Mouse (Mus musculus) kidney, adult 2 months (tissue): Measurements from ENCODE around the gene Nlrc4. TPM values are rescaled to one million over a fixed set of nuclear protein-coding genes. Genes with fewer than 3 reads are reported as not detected.

ENCODE experiments used
- DNase-seq: peaks from one replicate; pipeline ENCODE4 v3.0.0; 2021
- H3K27ac ChIP-seq: fragments of 200-500 bp; 2 replicates; pipeline ENCODE4 v1.5.1; 2012; ENCODE audit warnings: low read depth, low read length, control low read depth, inconsistent platforms; ENCODE audit not compliant: insufficient read depth
- H3K27me3 ChIP-seq: fragments of 200-500 bp; replicated peaks from 2 replicates; pipeline ENCODE4 v1.6.1; 2012; ENCODE audit warnings: mild to moderate bottlenecking, moderate library complexity, low read length, inconsistent platforms; ENCODE audit not compliant: control insufficient read depth, insufficient read depth
- H3K36me3 ChIP-seq: fragments of 200-500 bp; 2 replicates; pipeline ENCODE4 v1.6.1; 2012; ENCODE audit warnings: mild to moderate bottlenecking, moderate library complexity, low read length, inconsistent platforms; ENCODE audit not compliant: control insufficient read depth, insufficient read depth
- H3K4me1 ChIP-seq: fragments of 200-500 bp; 2 replicates; pipeline ENCODE4 v1.6.1; 2011; ENCODE audit warnings: low read length; ENCODE audit not compliant: control insufficient read depth, insufficient read depth
- H3K4me3 ChIP-seq: fragments of 200-500 bp; 2 replicates; pipeline ENCODE4 v1.5.1; 2011; ENCODE audit warnings: mild to moderate bottlenecking, low read depth, low read length, control low read depth; ENCODE audit not compliant: insufficient read depth
- CTCF ChIP-seq: fragments of 200-500 bp; conservative IDR thresholded peaks from 2 replicates; pipeline ENCODE4 v1.5.1; 2011; ENCODE audit warnings: low read depth, mild to moderate bottlenecking, control low read depth, low read length, moderate library complexity, mixed read lengths; ENCODE audit not compliant: insufficient read depth, insufficient read length
- POLR2A ChIP-seq: fragments of 200-500 bp; IDR thresholded peaks from one replicate; pipeline ENCODE4 v1.6.1; 2011; ENCODE audit warnings: low read depth, low read length, control low read depth
- WGBS: fragments of 180-500 bp; shearing (Covaris S2); methylation state at CpG from one replicate; pipeline ENCODE4 v1.1.7; 2018; 5-methylcytosine and 5-hydroxymethylcytosine counted together
- polyA plus RNA-seq: library from polyadenylated mRNA; depleted of rRNA; stranded (reverse); fragments of >200 nt; gene quantifications from 2 replicates; pipeline ENCODE4 v1.2.3, GENCODE M21; 2012; rRNA removed

Nlrc4 gene
- polyA plus RNA-seq: 0.08 and 0.28 TPM in 2 replicates

GRCm38 (mm10) chr17:74458711-74459408 is at the start of gene Nlrc4:
Gene Nlrc4 (minus strand): TSS chr17:74459142.
- peak; percentile 44 for DNase-seq
- H3K4me1 ChIP-seq: no peaks in the 10 kb centered on the region
- 50% methylated on average over 8 of the region's 8 CpGs for WGBS
- H3K27me3 ChIP-seq: no peaks in the 10 kb centered on the region
- no peaks in the 10 kb centered on the region for H3K36me3 ChIP-seq
- H3K4me3 ChIP-seq: no peak within 1 kb of the TSS
- H3K27ac ChIP-seq: no peak within 1 kb of the TSS
- TF ChIP-seq CTCF (no peak), POLR2A (no peak)

GRCm38 (mm10) chr17:74508600-74508999 is 49.7 kb upstream of the Nlrc4 start:
- no peak overlapping the region for H3K4me3 ChIP-seq
- no peak for DNase-seq
- WGBS: 79% methylated on average over 3 of the region's 3 CpGs

GRCm38 (mm10) chr17:74507934-74508333 is 49.0 kb upstream of the Nlrc4 start:
- Histone ChIP-seq H3K4me1 (no peaks in the 10 kb centered on the region), H3K36me3 (no peaks in the 10 kb centered on the region), H3K27me3 (no peaks in the 10 kb centered on the region), H3K4me3 (no peak overlapping the region), H3K27ac (no peak overlapping the region)
- 84% methylated on average over 2 of the region's 2 CpGs for WGBS
- no peak for TF ChIP-seq CTCF
- TF ChIP-seq POLR2A: no peak
- no peak for DNase-seq

More at GRCm38 (mm10) chr17:74508600-74508999, 49.7 kb upstream of the Nlrc4 start:
- Histone ChIP-seq H3K27me3 (no peaks in the 10 kb centered on the region), H3K27ac (no peak overlapping the region), H3K36me3 (no peaks in the 10 kb centered on the region), H3K4me1 (no peaks in the 10 kb centered on the region)
- TF ChIP-seq POLR2A (no peak), CTCF (no peak)

- H3K27me3 ChIP-seq: no peaks in the 10 kb centered on the region
Measured at GRCm38 (mm10) chr17:74501085-74501484, 42.1 kb upstream of the Nlrc4 start.

GRCm38 (mm10) chr17:74500204-74500603 is 41.3 kb upstream of the Nlrc4 start:
- H3K36me3 ChIP-seq: peaks cover 10% of the 10 kb centered on the region
- no peak overlapping the region for H3K27ac ChIP-seq
- WGBS: 85% methylated on average over 4 of the region's 4 CpGs
- H3K4me3 ChIP-seq: no peak overlapping the region
- no peak for DNase-seq
- TF ChIP-seq CTCF: no peak
- TF ChIP-seq POLR2A: no peak
- no peaks in the 10 kb centered on the region for H3K4me1 ChIP-seq
- no peaks in the 10 kb centered on the region for H3K27me3 ChIP-seq

More at GRCm38 (mm10) chr17:74501085-74501484, 42.1 kb upstream of the Nlrc4 start:
- H3K4me1 ChIP-seq: no peaks in the 10 kb centered on the region
- H3K36me3 ChIP-seq: peaks cover 9% of the 10 kb centered on the region
- no peak for DNase-seq
- TF ChIP-seq CTCF: no peak
- H3K27ac ChIP-seq: no peak overlapping the region
- H3K4me3 ChIP-seq: no peak overlapping the region

- H3K36me3 ChIP-seq: peaks cover 5% of the 10 kb centered on the region
- no peak overlapping the region for H3K4me3 ChIP-seq
- no peaks in the 10 kb centered on the region for H3K27me3 ChIP-seq
- H3K27ac ChIP-seq: no peak overlapping the region
- H3K4me1 ChIP-seq: peaks cover 4% of the 10 kb centered on the region; the same call in 1 of the 2 replicates
- no peak for DNase-seq
- WGBS: 93% methylated on average over 3 of the region's 3 CpGs
- no peak for TF ChIP-seq CTCF
- no peak for TF ChIP-seq POLR2A
Measured at GRCm38 (mm10) chr17:74491565-74491964, 32.6 kb upstream of the Nlrc4 start.

GRCm38 (mm10) chr17:74489901-74490220 is 30.9 kb upstream of the Nlrc4 start:
- TF ChIP-seq CTCF (no peak), POLR2A (no peak)
- Histone ChIP-seq H3K4me1 (peaks cover 4% of the 10 kb centered on the region; the same call in 1 of the 2 replicates), H3K36me3 (peaks cover 4% of the 10 kb centered on the region), H3K27me3 (no peaks in the 10 kb centered on the region), H3K27ac (peak overlapping the region; percentile 84), H3K4me3 (peak overlapping the region; percentile 94)
- DNase-seq: no peak
- WGBS: 0% methylated on average over 12 of the region's 12 CpGs
